Mouse (Mus musculus) brown adipose tissue, adult 24 weeks (tissue): ENCODE measurements around the gene Dbi. TPM values are rescaled to one million over a fixed set of nuclear protein-coding genes. Genes with fewer than 3 reads are reported as not detected.
"Not testable (repeated sequence)": the region's sequence is repeated elsewhere in the genome, so short reads cannot be mapped to it uniquely, and the experiment has no call there.

Experiments used
- H3K27ac ChIP-seq: fragments of 200-500 bp; replicated peaks from 2 replicates; pipeline ENCODE4 v1.5.1; 2012; ENCODE audit warnings: low read depth, mild to moderate bottlenecking, low read length
- H3K4me1 ChIP-seq: fragments of 200-500 bp; 2 replicates; pipeline ENCODE4 v1.6.1; 2012; ENCODE audit warnings: low read length, mixed read lengths; ENCODE audit not compliant: control insufficient read depth, insufficient read depth, insufficient read length
- H3K4me3 ChIP-seq: fragments of 200-500 bp; 2 replicates; pipeline ENCODE4 v1.5.1; 2012; ENCODE audit warnings: low read depth, mild to moderate bottlenecking, low read length, moderate library complexity; ENCODE audit not compliant: insufficient read depth
- polyA plus RNA-seq: library from polyadenylated mRNA; stranded (reverse); fragments of >200 nt; gene quantifications from 2 replicates; pipeline ENCODE4 v1.2.4, GENCODE M21; 2012; ENCODE audit not compliant: missing spikeins, insufficient read depth, insufficient read length

Dbi gene
- polyA plus RNA-seq, 1 experiment, result 9,357 TPM

DNA sequence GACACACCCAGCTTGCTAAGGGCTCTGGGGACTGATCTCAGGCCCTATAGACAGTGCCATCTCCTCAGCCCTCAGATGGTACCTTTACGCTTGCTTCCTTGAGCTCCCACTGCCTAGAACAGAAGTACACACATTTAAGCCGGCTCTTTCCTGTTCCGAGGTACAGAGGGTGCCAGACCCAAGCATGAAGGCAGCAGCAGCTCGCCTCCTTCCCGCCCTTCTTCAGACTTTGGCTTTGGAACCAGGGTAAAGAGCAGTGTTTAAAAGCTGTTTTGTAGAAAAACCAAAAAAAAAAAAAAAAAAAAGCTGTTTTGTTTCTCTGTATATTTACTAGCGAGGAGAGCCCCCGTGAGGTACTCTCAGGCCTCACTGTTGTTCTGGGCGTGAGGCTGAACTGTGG is 9.1 kb downstream of the Dbi start:
- peaks cover 2% of the 10 kb centered on the region for H3K4me1 ChIP-seq
- no peak overlapping the region for H3K4me3 ChIP-seq
- 0 out of 2 replicates have a peak overlapping the region, but pooled peaks have one; percentile 35 for H3K27ac ChIP-seq

DNA sequence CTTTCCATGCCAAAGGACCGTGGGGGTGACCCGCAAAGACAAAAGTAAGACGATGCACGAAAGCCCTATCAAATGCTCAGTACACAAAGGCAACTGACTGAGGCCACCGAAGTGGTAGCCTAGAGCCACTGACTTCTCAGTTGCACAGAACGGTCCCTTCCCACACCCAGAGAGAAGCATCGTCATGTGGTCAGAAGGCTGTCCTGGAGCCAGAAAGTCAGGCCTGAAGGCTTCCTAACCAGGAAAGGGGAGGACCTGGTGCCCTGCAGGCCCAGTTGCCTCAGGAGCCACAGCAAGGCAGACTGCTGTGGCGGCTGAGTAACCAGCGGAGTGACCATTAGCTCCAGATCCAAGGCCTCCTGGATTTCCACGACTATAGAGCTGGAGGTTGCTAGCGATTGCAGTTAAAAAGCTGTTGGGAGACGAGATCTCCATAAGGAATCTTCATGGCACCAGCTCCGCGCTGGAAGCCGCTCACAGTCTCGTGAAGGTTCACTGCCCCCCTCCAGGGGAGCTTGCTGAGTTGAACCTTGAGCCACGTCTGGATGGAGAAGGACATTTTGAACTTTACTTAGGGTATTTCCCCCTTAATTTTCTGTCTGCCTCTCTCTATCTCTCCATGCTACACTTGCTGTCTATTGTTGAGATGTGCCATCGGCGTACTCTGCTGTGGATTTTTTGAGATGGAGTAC is 11.0 kb downstream of the Dbi start:
- no peak overlapping the region for H3K4me3 ChIP-seq
- no peak overlapping the region for H3K27ac ChIP-seq
- no peaks in the 10 kb centered on the region for H3K4me1 ChIP-seq

DNA sequence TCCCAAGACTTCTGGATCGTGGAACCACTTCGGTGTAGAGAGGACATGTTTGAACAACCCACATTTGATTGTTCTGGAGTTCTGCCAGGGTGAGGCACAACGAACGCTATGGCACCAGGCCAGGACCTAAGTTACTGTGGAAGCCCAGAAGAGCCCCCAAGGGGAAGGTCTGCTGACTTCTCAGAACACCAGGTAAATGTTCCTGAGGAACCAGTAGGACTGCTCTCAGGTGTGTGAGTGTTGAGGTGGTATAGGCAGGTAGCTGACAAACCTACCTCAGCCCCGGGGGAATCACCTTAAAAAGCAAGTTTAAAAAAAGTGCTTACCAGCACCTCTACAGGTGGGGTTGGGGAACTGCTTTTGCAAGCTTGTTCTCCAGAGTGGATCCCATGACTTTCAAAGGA is 15.3 kb downstream of the Dbi start:
- Histone ChIP-seq H3K27ac (no peak overlapping the region), H3K4me3 (no peak overlapping the region), H3K4me1 (0 out of 2 replicates have a peak, but pooled peaks cover 3% of the 10 kb centered on the region)

DNA sequence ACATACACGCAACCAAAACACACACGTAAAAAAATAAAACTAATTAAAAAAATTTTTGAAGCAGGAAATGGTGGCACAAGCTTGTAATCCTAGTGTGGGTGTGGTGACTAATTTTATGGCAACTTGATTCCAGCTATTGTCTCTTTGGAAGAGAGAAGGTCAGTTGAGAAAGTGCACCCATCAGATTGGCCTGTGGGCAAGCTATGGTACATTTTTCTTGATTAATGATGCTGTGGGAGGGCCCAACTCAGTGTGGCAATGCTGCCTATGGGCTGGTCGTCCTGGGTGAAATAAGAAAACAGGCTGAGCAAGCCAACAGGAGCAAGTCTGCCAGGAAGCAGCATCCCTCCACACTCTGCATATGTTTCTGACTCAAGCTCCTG is 19.7 kb downstream of the Dbi start:
- Histone ChIP-seq H3K4me3 (no peak overlapping the region), H3K4me1 (peaks cover 6% of the 10 kb centered on the region), H3K27ac (peak overlapping the region; percentile 60; the same call in 1 of the 2 replicates)

DNA sequence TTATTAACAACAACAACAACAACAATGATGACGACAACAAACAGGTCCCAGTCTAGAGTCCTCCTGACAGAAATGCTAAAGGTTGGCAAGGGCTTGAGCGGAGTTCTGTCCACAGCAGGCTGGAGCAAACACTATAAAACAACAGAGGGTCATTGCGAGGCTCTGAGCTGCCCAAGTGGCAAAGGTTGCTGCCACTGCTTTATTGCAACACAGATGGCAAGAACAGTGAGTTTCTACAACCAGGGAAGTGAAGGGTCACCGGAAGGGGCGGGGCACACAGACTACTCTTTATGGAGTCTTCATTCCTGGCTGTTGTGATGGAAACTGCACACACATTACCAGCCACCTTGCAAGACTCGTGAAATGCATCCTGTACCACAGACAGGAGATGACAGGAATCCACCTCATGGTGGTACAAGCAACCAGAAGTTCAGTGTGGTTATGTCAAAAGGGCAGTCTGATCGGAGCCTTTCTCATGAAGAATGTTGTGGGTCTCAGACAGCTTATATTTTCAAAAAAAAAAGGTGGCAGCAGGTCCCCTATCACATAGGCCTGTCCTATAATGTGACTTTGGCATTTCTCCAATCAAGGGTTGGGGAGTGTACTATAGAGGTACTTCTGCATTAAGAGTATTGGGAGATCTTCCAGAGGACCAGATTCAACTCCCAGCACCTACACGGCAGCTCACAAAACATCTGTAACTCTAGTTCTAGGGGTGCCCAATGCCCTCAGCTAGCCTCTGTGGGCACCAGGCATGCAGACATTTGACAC is 20.2 kb downstream of the Dbi start:
- H3K4me1 ChIP-seq, result peaks cover 6% of the 10 kb centered on the region
- H3K4me3 ChIP-seq, result no peak overlapping the region
- peak overlapping the region; percentile 80 for H3K27ac ChIP-seq

DNA sequence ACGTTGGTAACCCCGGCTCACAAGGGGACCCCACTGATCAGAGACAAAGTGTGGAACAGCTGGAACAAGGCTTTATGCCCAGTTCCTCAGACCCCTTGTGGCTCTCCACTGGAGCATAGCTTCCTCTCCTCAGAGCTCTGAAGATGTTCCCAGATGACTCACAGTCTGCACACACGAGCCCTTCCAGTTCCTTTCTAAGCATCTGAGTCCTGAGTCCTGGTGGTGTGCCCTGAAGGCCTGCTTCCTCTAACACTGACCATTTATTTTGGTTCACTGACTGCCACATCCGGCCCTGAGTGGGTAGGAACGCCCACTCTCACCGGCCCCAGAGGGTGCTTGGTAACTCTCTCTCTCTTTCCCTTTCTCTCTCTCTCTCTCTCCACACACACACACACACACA is 21.4 kb downstream of the Dbi start:
- Histone ChIP-seq H3K4me1 (peaks cover 6% of the 10 kb centered on the region), H3K27ac (peak overlapping the region; percentile 80)

DNA sequence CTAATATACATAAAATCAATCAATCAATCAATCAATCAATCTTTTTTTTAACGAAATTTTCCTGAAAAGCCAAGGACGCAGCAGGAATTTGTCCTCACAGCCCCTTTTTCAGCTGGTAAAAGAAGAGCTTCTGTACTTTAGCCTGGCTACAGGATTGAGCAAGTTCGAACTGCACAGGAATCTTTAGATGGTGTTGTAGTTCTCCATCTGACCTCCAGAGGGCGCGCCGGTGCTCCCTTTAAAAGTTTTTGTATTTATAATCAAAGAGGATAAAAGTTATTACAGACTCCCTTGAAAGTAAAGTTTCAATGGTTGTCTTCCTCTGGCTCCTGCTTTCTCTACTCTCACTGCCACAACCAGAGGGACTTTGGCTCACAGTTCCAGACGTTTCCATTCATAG is 22.6 kb downstream of the Dbi start:
- Histone ChIP-seq H3K4me1 (peaks cover 6% of the 10 kb centered on the region), H3K4me3 (no peak overlapping the region), H3K27ac (no peak overlapping the region)

More for the DNA sequence above, 21.4 kb downstream of the Dbi start:
- no peak overlapping the region for H3K4me3 ChIP-seq

DNA sequence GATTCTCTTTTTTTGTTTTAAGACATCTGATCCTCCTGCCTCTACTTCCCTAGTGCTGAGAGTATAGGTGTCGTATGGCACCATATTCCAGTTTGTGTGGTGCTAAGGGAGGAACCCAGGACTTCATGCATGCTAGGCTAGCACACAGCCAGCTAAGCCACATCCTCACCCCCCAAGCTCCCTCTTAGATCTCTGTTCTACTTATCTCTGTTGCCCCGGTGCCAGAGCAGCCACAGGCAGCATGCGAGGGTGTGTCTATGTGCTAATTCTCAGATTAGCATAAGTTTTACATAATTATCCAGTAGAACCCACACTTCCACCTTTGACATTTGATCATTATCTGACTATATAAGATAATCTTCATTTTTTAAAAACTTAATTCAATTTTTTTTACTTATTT is 26.0 kb downstream of the Dbi start:
- peaks cover 2% of the 10 kb centered on the region; the same call in 1 of the 2 replicates for H3K4me1 ChIP-seq
- no peak overlapping the region for H3K27ac ChIP-seq
- H3K4me3 ChIP-seq, result no peak overlapping the region

DNA sequence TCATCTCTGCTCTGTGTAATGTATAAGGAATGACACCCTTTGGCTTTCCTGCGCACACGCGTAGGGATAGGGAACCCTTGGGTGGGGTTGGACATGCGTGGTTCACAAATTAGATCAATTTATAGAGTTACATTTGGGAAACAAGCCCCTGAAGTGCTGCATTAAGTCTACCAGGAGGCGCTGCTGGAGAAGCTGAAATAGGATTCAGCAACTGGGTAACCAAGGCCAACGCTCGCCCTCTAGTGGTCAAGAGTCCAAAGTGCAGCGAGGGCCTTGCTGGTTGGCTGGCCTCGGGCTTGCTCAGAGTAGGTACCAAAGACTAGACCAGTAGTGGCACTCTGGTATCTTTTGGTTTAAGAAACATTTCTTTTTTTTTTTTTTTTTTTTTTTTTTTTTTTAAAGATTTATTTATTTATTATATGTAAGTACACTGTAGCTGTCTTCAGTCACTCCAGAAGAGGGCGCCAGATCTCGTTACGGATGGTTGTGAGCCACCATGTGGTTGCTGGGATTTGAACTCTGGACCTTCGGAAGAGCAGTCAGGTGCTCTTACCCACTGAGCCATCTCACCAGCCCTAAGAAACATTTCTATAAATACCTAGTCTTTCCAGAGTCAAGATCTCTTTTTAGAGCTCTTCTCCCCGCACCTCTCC is 27.3 kb downstream of the Dbi start:
- not testable (repeated sequence) for H3K4me1 ChIP-seq, H3K4me3 ChIP-seq, H3K27ac ChIP-seq

DNA sequence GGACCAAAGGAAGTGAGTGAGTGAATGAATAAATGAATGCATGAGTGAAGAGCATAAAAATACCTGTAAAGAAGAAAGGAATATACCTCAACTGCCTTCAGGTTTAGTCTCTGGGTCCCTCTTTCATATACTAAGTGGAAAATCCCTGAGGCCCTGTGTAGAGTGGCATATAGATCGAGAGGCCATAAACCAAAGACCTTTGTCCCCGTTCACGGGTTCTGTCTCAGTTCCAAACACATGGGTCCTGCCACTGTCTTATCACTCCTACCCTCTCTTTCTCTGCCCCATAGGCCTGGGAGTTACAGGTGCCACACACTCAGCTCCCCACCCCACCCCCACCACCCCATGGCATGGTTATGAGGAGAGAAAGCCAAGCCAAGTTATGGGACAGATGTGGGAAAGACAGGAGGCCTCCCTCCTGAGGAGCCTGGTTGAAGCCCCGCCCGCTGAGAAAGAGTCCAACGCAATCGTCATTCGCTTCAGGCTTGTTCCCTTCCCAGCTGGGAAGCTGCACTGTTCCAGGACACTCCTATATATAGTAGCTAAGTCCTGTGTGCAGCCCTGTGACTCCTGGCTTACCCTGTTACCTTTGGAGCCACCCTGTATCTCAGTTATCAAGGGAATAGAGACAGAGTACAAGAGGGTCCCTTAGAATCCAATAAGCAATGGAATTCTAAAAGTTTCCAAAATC is 29.9 kb downstream of the Dbi start:
- H3K4me1 ChIP-seq, result no peaks in the 10 kb centered on the region
- no peak overlapping the region for H3K4me3 ChIP-seq
- no peak overlapping the region for H3K27ac ChIP-seq

DNA sequence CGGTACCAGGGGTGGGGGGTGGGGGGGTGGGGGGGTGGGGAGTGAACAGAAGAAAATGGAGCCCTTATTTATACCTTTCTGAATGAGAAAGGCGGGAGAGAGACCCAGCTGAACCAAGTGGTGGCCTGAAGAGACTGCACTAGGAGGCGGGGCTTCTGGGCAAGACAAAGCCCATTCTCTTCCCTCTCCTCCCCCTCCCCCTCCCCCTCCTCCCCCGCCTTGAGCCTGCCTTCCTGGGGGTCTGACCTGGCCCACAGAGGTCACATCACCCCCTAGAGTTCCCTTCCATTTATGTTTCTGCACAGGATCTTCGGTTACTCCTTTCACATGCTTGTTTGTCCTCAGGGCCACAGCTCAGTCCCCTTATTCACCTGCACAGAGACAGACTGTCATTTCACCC is 31.7 kb downstream of the Dbi start:
- no peak overlapping the region for H3K4me3 ChIP-seq
- no peaks in the 10 kb centered on the region for H3K4me1 ChIP-seq
- H3K27ac ChIP-seq, result no peak overlapping the region

DNA sequence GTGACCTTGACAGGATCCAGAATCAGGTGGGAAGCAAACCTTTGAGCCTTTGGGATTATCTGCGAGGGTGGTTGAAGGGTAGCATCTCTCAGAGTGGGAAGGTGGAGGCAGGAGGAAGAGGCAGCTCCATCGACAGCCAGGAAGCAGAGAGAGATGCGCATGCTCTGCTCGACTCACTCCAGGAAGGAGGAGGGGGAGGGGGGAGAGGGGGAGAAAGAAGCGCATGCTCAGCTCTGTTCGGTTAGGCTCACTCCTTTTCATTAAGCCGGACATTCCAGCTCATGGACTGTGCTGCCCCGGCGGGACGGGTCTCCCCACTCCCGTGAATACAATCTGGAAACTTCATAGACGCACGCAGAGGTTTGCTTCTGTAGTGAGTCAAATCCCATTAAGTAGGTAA is 34.2 kb downstream of the Dbi start:
- Histone ChIP-seq H3K4me3 (no peak overlapping the region), H3K4me1 (no peaks in the 10 kb centered on the region; the same call in 1 of the 2 replicates), H3K27ac (no peak overlapping the region)

DNA sequence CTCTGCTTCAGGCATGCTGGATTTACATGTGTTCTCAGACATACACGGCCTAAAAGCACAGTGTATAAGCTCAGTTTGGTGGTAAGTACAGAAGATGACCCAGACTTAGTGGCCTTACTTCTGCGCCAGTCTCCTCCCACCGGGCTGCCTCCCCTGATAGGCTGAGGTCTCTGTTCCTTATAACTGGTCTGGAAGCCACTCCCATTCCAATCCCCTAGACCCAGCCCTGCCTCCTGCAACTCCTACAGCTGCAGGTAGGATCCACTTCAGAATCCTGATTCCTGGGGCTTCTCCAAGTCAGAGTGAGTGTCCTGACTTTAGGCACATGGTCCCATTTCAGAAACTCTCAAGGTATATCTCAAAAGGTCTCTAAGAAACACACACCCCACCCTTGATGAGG is 35.2 kb downstream of the Dbi start:
- no peak overlapping the region for H3K4me3 ChIP-seq

DNA sequence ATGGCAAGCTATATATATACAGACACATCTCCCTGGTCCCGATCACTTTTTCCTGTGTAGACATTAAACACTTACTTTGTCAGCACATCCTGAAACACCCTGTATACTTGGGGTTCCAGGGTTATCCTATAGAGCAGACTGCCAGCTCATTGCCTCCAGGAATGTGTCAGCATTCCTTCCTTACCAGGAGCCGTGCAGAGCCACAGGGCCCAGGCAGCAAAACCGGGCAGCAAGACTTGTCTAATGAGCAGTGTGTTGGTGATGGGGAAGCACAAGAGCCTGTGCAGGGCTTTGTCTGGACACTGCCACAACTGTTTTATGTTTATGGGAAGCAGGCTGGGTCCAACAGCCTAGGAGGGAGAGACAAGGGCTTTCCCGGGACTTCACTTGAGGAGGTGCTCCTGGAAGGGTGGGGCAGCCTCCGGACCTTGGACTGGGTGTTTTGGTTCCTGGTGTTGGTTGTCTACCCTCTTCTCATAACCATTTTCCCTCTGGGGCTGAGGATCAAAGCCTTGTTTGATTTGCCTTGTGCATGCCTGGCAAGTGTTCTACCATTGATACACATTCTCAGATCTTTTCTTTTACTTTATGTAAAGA is 36.9 kb downstream of the Dbi start:
- Histone ChIP-seq H3K4me3 (no peak overlapping the region), H3K4me1 (no peaks in the 10 kb centered on the region; the same call in 1 of the 2 replicates), H3K27ac (no peak overlapping the region)

More for the DNA sequence above, 35.2 kb downstream of the Dbi start:
- Histone ChIP-seq H3K4me1 (no peaks in the 10 kb centered on the region; the same call in 1 of the 2 replicates), H3K27ac (no peak overlapping the region)
